Mouse (Mus musculus) ovary, adult 10 weeks (tissue): ENCODE measurements around the gene Patl1. TPM values are rescaled to one million over a fixed set of nuclear protein-coding genes. Genes with fewer than 3 reads are reported as not detected.

Source experiments
- polyA plus RNA-seq: library from polyadenylated mRNA; stranded (reverse); fragments of 350-450 nt; fragmentation: Illumina TruSeq; extraction: RNeasy Lipid Tissue Mini Kit (QIAGEN cat#74804); gene quantifications from one replicate; pipeline ENCODE4 v1.2.3, GENCODE M21; 2014

Gene Patl1
- 52.3 TPM for polyA plus RNA-seq

DNA sequence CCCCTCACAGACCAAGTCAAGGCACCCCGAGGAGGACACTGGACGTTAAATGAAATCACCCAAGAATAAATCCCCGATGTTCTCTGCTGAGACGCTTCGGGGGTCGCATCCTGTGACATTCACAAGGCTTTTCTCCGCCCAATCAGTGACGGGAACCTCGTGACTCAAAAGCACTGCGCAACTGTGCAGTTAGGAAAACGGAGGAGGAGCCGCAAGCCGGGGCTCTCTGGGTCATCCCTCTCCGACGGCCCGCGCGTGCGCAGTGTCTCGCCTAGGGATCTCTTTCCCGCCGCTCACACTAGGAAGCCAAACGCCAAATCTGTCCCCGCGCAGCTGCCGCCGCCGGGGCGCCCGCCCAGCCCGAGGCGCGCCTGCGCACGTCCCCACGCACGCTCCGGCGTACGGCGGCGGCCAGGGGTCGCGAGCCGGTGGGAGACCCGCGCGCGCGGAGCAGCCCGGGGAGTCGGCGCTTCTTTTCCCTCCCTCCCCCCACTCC, at the start of gene Patl1:
Gene Patl1, plus strand, starts transcription at position 363 of the 496 bp plus-strand sequence.

DNA sequence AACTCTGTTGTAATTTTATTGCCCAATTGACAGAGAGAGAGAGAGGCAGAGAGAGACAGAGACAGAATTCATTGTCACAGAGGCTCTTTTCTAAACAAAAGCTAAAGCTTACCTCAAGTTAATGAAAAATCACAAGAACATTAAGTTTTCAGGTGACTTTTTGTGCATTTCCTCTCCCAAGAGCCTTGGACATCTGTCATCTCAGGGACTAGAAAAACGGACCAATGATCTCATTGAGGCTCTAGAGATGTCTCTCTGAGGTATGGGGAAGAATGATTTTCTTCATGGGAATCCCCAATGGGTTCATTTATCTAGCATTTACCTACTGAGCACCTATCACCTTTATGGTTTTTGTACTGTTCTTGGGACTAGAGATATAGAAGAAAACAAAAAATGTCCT, 37.2 kb upstream of the Patl1 start, which contains the start of gene Olfr1419:
Gene Olfr1419, minus strand, starts transcription at position 101 of the 400 bp plus-strand sequence.

DNA sequence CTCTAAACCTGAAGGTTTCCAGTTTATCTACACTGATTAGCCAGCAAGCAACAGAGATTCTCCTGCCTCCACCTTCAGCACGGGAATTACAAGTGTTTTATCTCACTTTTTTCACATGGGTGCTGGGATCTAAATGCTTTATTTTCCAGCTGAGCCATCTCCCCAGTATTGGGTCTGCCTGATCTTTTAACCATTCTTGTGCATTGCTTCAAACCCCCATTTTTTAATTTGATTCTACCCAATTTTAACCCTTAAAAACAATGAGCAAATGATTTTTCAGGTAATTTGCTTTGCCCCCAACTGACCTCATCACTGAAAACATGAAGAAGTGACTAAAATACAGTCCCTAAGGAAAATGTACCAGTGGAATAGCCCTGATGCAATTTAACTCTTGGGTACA, 25.9 kb upstream of the Patl1 start, which contains the start of gene Olfr1420:
Gene Olfr1420, plus strand, starts transcription at position 301 of the 400 bp plus-strand sequence.

GRCm38 (mm10) chr19:11965023-11965942, 53.1 kb downstream of the Patl1 start, which contains the start of gene Osbp:
Osbp (plus strand) TSS chr19:11965941.

Other genes starting within 250 kb of the Patl1 start
- 63.7 TPM for gene Oosp1, start 221.2 kb upstream of the Patl1 start, polyA plus RNA-seq
- gene Oosp3, start 215.3 kb upstream of the Patl1 start, polyA plus RNA-seq = 73.2 TPM
- gene Gif, start 164.8 kb upstream of the Patl1 start, polyA plus RNA-seq = not detected
- gene Mrpl16, start 142.0 kb upstream of the Patl1 start, polyA plus RNA-seq = 33.5 TPM
- 11.1 TPM for gene Stx3, start 93.0 kb upstream of the Patl1 start, polyA plus RNA-seq
- gene Olfr1417, start 73.2 kb upstream of the Patl1 start, polyA plus RNA-seq = not detected
- gene Olfr1418, start 51.3 kb upstream of the Patl1 start, polyA plus RNA-seq = not detected
- not detected for gene Olfr1419, start 37.3 kb upstream of the Patl1 start, polyA plus RNA-seq
- not detected for gene Olfr1420, start 25.8 kb upstream of the Patl1 start, polyA plus RNA-seq
- gene Osbp, start 53.5 kb downstream of the Patl1 start, polyA plus RNA-seq = 28.6 TPM
- not detected for gene Olfr1423, start 128.9 kb downstream of the Patl1 start, polyA plus RNA-seq
- gene Olfr1424, start 150.3 kb downstream of the Patl1 start, polyA plus RNA-seq = not detected
- not detected for gene Olfr1425, start 165.3 kb downstream of the Patl1 start, polyA plus RNA-seq
- not detected for gene Olfr1426, start 179.6 kb downstream of the Patl1 start, polyA plus RNA-seq
- not detected for gene Olfr1427, start 190.9 kb downstream of the Patl1 start, polyA plus RNA-seq
- not detected for gene Olfr1428, start 203.5 kb downstream of the Patl1 start, polyA plus RNA-seq
- gene Olfr76, start 210.8 kb downstream of the Patl1 start, polyA plus RNA-seq = not detected